Mouse (Mus musculus): Measurements from ENCODE around the gene Adamts20. TPM values are rescaled to one million over a fixed set of nuclear protein-coding genes. Genes with fewer than 3 reads are reported as not detected.

Adamts20 gene
- polyA plus RNA-seq, 1 experiment from 2014 or later = 3.9 TPM

- Histone ChIP-seq H3K4me2 (ENCODE audit: low read length) (no peak overlapping the region), H3K4me3 (ENCODE audit: low read depth, low read length) (no peak overlapping the region), H3K4me1 (replicated peaks; ENCODE audit: control insufficient read depth, insufficient read depth, low read length) (no peaks in the 10 kb centered on the region), H3K27ac (ENCODE audit: low read depth) (no peak overlapping the region), H3K27me3 (replicated peaks; ENCODE audit: control insufficient read depth, insufficient read depth, low read length) (no peaks in the 10 kb centered on the region), H3K9ac (ENCODE audit: low read length) (no peak overlapping the region), H3K9me3 (ENCODE audit: control insufficient read depth, low read length) (peaks cover 3% of the 10 kb centered on the region), H3K36me3 (ENCODE audit: control insufficient read depth, insufficient read depth, low read length) (no peaks in the 10 kb centered on the region)
- DNase-seq (ENCODE audit: low spot score) (no peak), ATAC-seq (replicated peaks; ENCODE audit: low FRiP score, low TSS enrichment, low read depth) (no peak)
- 94% methylated on average over 5 of the region's 5 CpGs for whole genome bisulfite sequencing
Observed at GRCm38 (mm10) chr15:94344317-94344716, 120.9 kb downstream of the Adamts20 start.

- H3K9me3 ChIP-seq (ENCODE audit: control insufficient read depth, low read length) = peaks cover 3% of the 10 kb centered on the region
- no peak overlapping the region for H3K9ac ChIP-seq (ENCODE audit: low read length)
- H3K4me1 ChIP-seq (replicated peaks; ENCODE audit: control insufficient read depth, insufficient read depth, low read length) = no peaks in the 10 kb centered on the region
- WGBS = 53% methylated on average over 10 of the region's 10 CpGs
- peak; percentile 83 for DNase-seq (ENCODE audit: low spot score)
- ATAC-seq (replicated peaks; ENCODE audit: low FRiP score, low TSS enrichment, low read depth) = no peak
- H3K27me3 ChIP-seq (replicated peaks; ENCODE audit: control insufficient read depth, insufficient read depth, low read length) = no peaks in the 10 kb centered on the region
- no peaks in the 10 kb centered on the region for H3K36me3 ChIP-seq (ENCODE audit: control insufficient read depth, insufficient read depth, low read length)
- H3K4me2 ChIP-seq (ENCODE audit: low read length) = no peak overlapping the region
- H3K4me3 ChIP-seq (ENCODE audit: low read depth, low read length) = no peak overlapping the region
- no peak overlapping the region for H3K27ac ChIP-seq (ENCODE audit: low read depth)
Observed at GRCm38 (mm10) chr15:94342365-94342764, 122.9 kb downstream of the Adamts20 start.

- Histone ChIP-seq H3K4me3 (ENCODE audit: low read depth, low read length) (no peak overlapping the region), H3K9ac (ENCODE audit: low read length) (no peak overlapping the region), H3K4me1 (replicated peaks; ENCODE audit: control insufficient read depth, insufficient read depth, low read length) (peaks cover 3% of the 10 kb centered on the region; the same call in 1 of the 2 replicates), H3K9me3 (ENCODE audit: control insufficient read depth, low read length) (no peaks in the 10 kb centered on the region), H3K27me3 (replicated peaks; ENCODE audit: control insufficient read depth, insufficient read depth, low read length) (no peaks in the 10 kb centered on the region), H3K27ac (ENCODE audit: low read depth) (no peak overlapping the region), H3K4me2 (ENCODE audit: low read length) (no peak overlapping the region), H3K36me3 (ENCODE audit: control insufficient read depth, insufficient read depth, low read length) (no peaks in the 10 kb centered on the region)
- ATAC-seq (replicated peaks; ENCODE audit: low FRiP score, low TSS enrichment, low read depth) (no peak), DNase-seq (ENCODE audit: low spot score) (no peak)
- 95% methylated on average over 8 of the region's 8 CpGs for WGBS
Observed at GRCm38 (mm10) chr15:94339011-94339410, 126.2 kb downstream of the Adamts20 start.

- Histone ChIP-seq H3K36me3 (ENCODE audit: control insufficient read depth, insufficient read depth, low read length) (no peaks in the 10 kb centered on the region), H3K27ac (ENCODE audit: low read depth) (no peak overlapping the region), H3K4me3 (ENCODE audit: low read depth, low read length) (no peak overlapping the region), H3K27me3 (replicated peaks; ENCODE audit: control insufficient read depth, insufficient read depth, low read length) (no peaks in the 10 kb centered on the region), H3K4me1 (replicated peaks; ENCODE audit: control insufficient read depth, insufficient read depth, low read length) (peaks cover 3% of the 10 kb centered on the region; the same call in 1 of the 2 replicates), H3K9me3 (ENCODE audit: control insufficient read depth, low read length) (no peaks in the 10 kb centered on the region), H3K9ac (ENCODE audit: low read length) (no peak overlapping the region), H3K4me2 (ENCODE audit: low read length) (no peak overlapping the region)
- DNase-seq (ENCODE audit: low spot score) (no peak), ATAC-seq (replicated peaks; ENCODE audit: low FRiP score, low TSS enrichment, low read depth) (no peak)
- WGBS = 32% methylated on average over 10 of the region's 10 CpGs
Observed at GRCm38 (mm10) chr15:94334586-94334985, 130.6 kb downstream of the Adamts20 start.

GRCm38 (mm10) chr15:94326626-94327025 lies 138.6 kb downstream of the Adamts20 start:
- Histone ChIP-seq H3K4me1 (replicated peaks; ENCODE audit: control insufficient read depth, insufficient read depth, low read length) (peaks cover 5% of the 10 kb centered on the region; the same call in 1 of the 2 replicates), H3K4me3 (ENCODE audit: low read depth, low read length) (no peak overlapping the region), H3K27me3 (replicated peaks; ENCODE audit: control insufficient read depth, insufficient read depth, low read length) (no peaks in the 10 kb centered on the region), H3K9ac (ENCODE audit: low read length) (no peak overlapping the region), H3K4me2 (ENCODE audit: low read length) (no peak overlapping the region), H3K27ac (ENCODE audit: low read depth) (no peak overlapping the region), H3K36me3 (ENCODE audit: control insufficient read depth, insufficient read depth, low read length) (0 out of 2 replicates have a peak, but pooled peaks cover 4% of the 10 kb centered on the region), H3K9me3 (ENCODE audit: control insufficient read depth, low read length) (no peaks in the 10 kb centered on the region)
- DNase-seq (ENCODE audit: low spot score) (no peak), ATAC-seq (replicated peaks; ENCODE audit: low FRiP score, low TSS enrichment, low read depth) (no peak)
- WGBS = 93% methylated on average over 5 of the region's 5 CpGs

- Histone ChIP-seq H3K36me3 (ENCODE audit: control insufficient read depth, insufficient read depth, low read length) (0 out of 2 replicates have a peak, but pooled peaks cover 4% of the 10 kb centered on the region), H3K27me3 (replicated peaks; ENCODE audit: control insufficient read depth, insufficient read depth, low read length) (no peaks in the 10 kb centered on the region), H3K4me2 (ENCODE audit: low read length) (no peak overlapping the region), H3K9ac (ENCODE audit: low read length) (no peak overlapping the region), H3K27ac (ENCODE audit: low read depth) (no peak overlapping the region), H3K4me3 (ENCODE audit: low read depth, low read length) (no peak overlapping the region), H3K4me1 (replicated peaks; ENCODE audit: control insufficient read depth, insufficient read depth, low read length) (peaks cover 5% of the 10 kb centered on the region; the same call in 1 of the 2 replicates), H3K9me3 (ENCODE audit: control insufficient read depth, low read length) (no peaks in the 10 kb centered on the region)
- 62% methylated on average over 13 of the region's 13 CpGs for WGBS
- no peak for ATAC-seq (replicated peaks; ENCODE audit: low FRiP score, low TSS enrichment, low read depth)
- no peak for DNase-seq (ENCODE audit: low spot score)
Observed at GRCm38 (mm10) chr15:94325509-94326181, 139.6 kb downstream of the Adamts20 start.

GRCm38 (mm10) chr15:94316171-94316570 lies 149.0 kb downstream of the Adamts20 start:
- 89% methylated on average over 3 of the region's 3 CpGs for WGBS
- H3K9me3 ChIP-seq (ENCODE audit: control insufficient read depth, low read length) = no peaks in the 10 kb centered on the region

GRCm38 (mm10) chr15:94309689-94310088 lies 155.5 kb downstream of the Adamts20 start:
- no peaks in the 10 kb centered on the region for H3K27me3 ChIP-seq (replicated peaks; ENCODE audit: control insufficient read depth, insufficient read depth, low read length)
- H3K9me3 ChIP-seq (ENCODE audit: control insufficient read depth, low read length) = no peaks in the 10 kb centered on the region
- no peak for ATAC-seq (replicated peaks; ENCODE audit: low FRiP score, low TSS enrichment, low read depth)
- no peak overlapping the region for H3K4me2 ChIP-seq (ENCODE audit: low read length)
- no peaks in the 10 kb centered on the region for H3K4me1 ChIP-seq (replicated peaks; ENCODE audit: control insufficient read depth, insufficient read depth, low read length)
- no peak overlapping the region for H3K27ac ChIP-seq (ENCODE audit: low read depth)
- no peak overlapping the region for H3K9ac ChIP-seq (ENCODE audit: low read length)
- H3K36me3 ChIP-seq (ENCODE audit: control insufficient read depth, insufficient read depth, low read length) = no peaks in the 10 kb centered on the region
- H3K4me3 ChIP-seq (ENCODE audit: low read depth, low read length) = no peak overlapping the region
- WGBS = 70% methylated on average over 7 of the region's 7 CpGs
- no peak for DNase-seq (ENCODE audit: low spot score)

More at GRCm38 (mm10) chr15:94316171-94316570, 149.0 kb downstream of the Adamts20 start:
- no peak overlapping the region for H3K4me2 ChIP-seq (ENCODE audit: low read length)
- H3K27ac ChIP-seq (ENCODE audit: low read depth) = no peak overlapping the region
- H3K27me3 ChIP-seq (replicated peaks; ENCODE audit: control insufficient read depth, insufficient read depth, low read length) = no peaks in the 10 kb centered on the region
- H3K36me3 ChIP-seq (ENCODE audit: control insufficient read depth, insufficient read depth, low read length) = no peaks in the 10 kb centered on the region
- H3K9ac ChIP-seq (ENCODE audit: low read length) = no peak overlapping the region
- DNase-seq (ENCODE audit: low spot score) (no peak), ATAC-seq (replicated peaks; ENCODE audit: low FRiP score, low TSS enrichment, low read depth) (no peak)
- no peak overlapping the region for H3K4me3 ChIP-seq (ENCODE audit: low read depth, low read length)
- H3K4me1 ChIP-seq (replicated peaks; ENCODE audit: control insufficient read depth, insufficient read depth, low read length) = no peaks in the 10 kb centered on the region

- Histone ChIP-seq H3K36me3 (ENCODE audit: control insufficient read depth, insufficient read depth, low read length) (no peaks in the 10 kb centered on the region), H3K27ac (ENCODE audit: low read depth) (no peak overlapping the region), H3K4me3 (ENCODE audit: low read depth, low read length) (no peak overlapping the region), H3K4me2 (ENCODE audit: low read length) (no peak overlapping the region), H3K9me3 (ENCODE audit: control insufficient read depth, low read length) (no peaks in the 10 kb centered on the region), H3K27me3 (replicated peaks; ENCODE audit: control insufficient read depth, insufficient read depth, low read length) (no peaks in the 10 kb centered on the region), H3K9ac (ENCODE audit: low read length) (no peak overlapping the region), H3K4me1 (replicated peaks; ENCODE audit: control insufficient read depth, insufficient read depth, low read length) (no peaks in the 10 kb centered on the region)
- DNase-seq (ENCODE audit: low spot score) (no peak), ATAC-seq (replicated peaks; ENCODE audit: low FRiP score, low TSS enrichment, low read depth) (no peak)
- 74% methylated on average over 9 of the region's 9 CpGs for WGBS
Observed at GRCm38 (mm10) chr15:94307888-94308287, 157.3 kb downstream of the Adamts20 start.
